Mouse (Mus musculus) cerebellum, postnatal 25 days (tissue): ENCODE measurements at regions not wholly inside any gene's neighbourhood (a gene's known extent, or its start where the extent isn't known, plus 50 kb on each side); places are given as distances from the start of the nearest gene placed in this dataset.

Experiments
- DNase-seq, 2 experiments: peaks; one replicate each; pipeline ENCODE4 v3.0.0; 2021; ENCODE audit warnings: mixed read lengths in 2 of 2

DNA sequence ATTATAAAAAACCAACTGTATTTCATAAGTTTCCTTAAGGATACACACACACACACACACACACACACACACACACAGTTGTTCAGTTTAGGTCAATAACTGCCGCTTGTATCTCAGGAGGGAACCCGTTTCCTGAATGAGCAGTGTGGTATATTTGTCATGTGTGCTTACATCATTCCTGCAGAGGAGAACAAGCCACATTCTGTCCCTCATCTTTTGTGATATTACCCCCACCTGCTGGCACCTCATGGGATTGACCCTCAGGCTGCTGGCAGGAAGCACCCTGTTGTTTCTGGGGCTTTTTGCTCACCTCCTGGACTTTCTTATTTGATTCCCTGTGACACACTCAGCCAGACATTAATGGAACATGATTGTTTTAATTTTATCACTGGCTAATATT is 66.4 kb upstream of the Htr1a start:
- peak; percentile 26 to 63 for DNase-seq

GRCm38 (mm10) chr13:105378587-105378986 is 64.9 kb upstream of the Htr1a start:
- no peak for DNase-seq

GRCm38 (mm10) chr13:105387016-105387772 is 56.2 kb upstream of the Htr1a start:
- no peak for DNase-seq
